Mouse (Mus musculus): ENCODE results near the gene Abi1.

DNA sequence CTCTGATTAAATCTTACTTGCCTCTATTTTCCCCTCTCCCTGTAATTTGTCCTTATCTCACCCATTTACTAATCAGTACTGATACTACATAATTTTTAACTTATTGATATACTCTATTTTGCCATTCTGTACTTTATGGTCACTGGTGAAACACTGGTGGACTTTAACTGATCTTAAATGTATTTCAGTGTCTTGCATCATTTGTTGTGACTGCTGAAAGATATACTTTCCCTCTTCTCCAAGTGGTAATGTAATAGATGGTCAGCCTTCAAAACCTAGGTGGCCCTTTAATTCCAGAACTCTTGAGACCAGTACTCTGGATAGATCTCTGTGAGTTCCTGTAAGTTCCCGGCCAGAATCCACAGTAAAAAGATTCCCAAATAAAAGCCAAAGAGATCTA lies 40.4 kb downstream of the Abi1 start:
- TF ChIP-seq EP300 (IDR thresholded peaks at IDR 0.05) (no peak), CTCF (IDR thresholded peaks at IDR 0.05) (no peak)
